In the genomic region with DNA sequence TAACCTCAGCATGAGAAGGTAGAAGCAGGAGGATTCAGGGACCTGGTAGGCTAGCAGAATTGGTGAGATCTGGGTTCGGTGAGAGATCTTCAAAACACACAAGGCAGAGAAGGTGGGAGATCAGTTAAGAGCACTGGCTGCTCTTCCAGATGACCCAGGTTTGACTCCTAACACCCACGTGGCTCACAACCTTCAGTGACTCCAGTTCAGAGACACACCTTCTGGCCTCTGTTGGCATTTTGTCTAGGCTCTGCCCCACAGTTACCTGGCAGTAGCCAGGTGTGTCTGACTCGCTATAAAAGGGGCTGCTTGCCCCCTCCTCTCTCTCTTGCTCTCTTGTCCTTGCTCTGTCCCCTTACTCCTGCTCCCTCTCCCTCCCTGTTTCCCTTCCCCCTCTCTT, we compare ENCODE assay signal across 22 mouse cellular contexts. TPM values are rescaled to one million over a fixed set of nuclear protein-coding genes. Genes with fewer than 3 reads are reported as not detected.
DNase-seq lines count a peak whose midpoint lies in the region; ATAC-seq and TF ChIP-seq lines count a peak whose summit lies in the region.
"Had no signal": no experiment of that assay in that cellular context is flagged by ENCODE, and none has a peak within 500 bp of the region (broad histone marks: within the 10 kb centered on the region; RNA-seq: fewer than 3 reads in every experiment).

No protein-coding gene starts in this region.

- no peak overlapping the region for H3K27ac ChIP-seq in kidney, adult 2 months (ENCODE audit: insufficient read depth, low read depth, low read length)
- H3K27ac ChIP-seq in kidney, embryonic 16.5 days (ENCODE audit: low read length): no peak overlapping the region
- H3K27ac ChIP-seq in kidney, embryonic 14.5 days (ENCODE audit: low read depth, low read length): no peak overlapping the region
- H3K27ac ChIP-seq: embryonic facial prominence, embryonic 13.5 days; embryonic facial prominence, embryonic 15.5 days; forebrain, embryonic 10.5 days; forebrain, embryonic 12.5 days had no signal

- H3K4me1 ChIP-seq in kidney, adult 2 months (ENCODE audit: control insufficient read depth, insufficient read depth, low read length): peaks cover 20% of the 10 kb centered on the region
- peaks cover 22% of the 10 kb centered on the region; the same call in 1 of the 2 replicates for H3K4me1 ChIP-seq in kidney, embryonic 16.5 days (ENCODE audit: insufficient read depth, low read length)
- peaks cover 5% of the 10 kb centered on the region; the same call in 1 of the 2 replicates for H3K4me1 ChIP-seq in kidney, embryonic 14.5 days (ENCODE audit: control insufficient read depth, insufficient read depth, low read length)
- H3K4me1 ChIP-seq: forebrain, embryonic 12.5 days had no signal

- H3K27me3 ChIP-seq in kidney, adult 2 months (replicated peaks; ENCODE audit: control insufficient read depth, insufficient read depth, low read length): no peaks in the 10 kb centered on the region
- H3K27me3 ChIP-seq in kidney, embryonic 16.5 days (ENCODE audit: insufficient read depth, low read length): no peaks in the 10 kb centered on the region
- H3K27me3 ChIP-seq in kidney, embryonic 14.5 days (ENCODE audit: control insufficient read depth, insufficient read depth, low read length): no peaks in the 10 kb centered on the region
- H3K27me3 ChIP-seq: embryonic facial prominence, embryonic 13.5 days; embryonic facial prominence, embryonic 15.5 days; forebrain, embryonic 12.5 days had no signal

- no peak overlapping the region for H3K4me3 ChIP-seq in kidney, adult 2 months (ENCODE audit: insufficient read depth, low read depth, low read length)
- no peak overlapping the region for H3K4me3 ChIP-seq in kidney, embryonic 16.5 days (ENCODE audit: low read length)
- no peak overlapping the region for H3K4me3 ChIP-seq in kidney, embryonic 14.5 days (ENCODE audit: low read length)
- H3K4me3 ChIP-seq: embryonic facial prominence, embryonic 13.5 days; embryonic facial prominence, embryonic 15.5 days; erythroblast, embryonic 14.5 days; forebrain, embryonic 10.5 days; forebrain, embryonic 12.5 days had no signal

- TF ChIP-seq POLR2A in kidney, adult 2 months (IDR thresholded peaks at IDR 0.05; ENCODE audit: low read depth, low read length): no peak

- no peak overlapping the region for H3K9ac ChIP-seq in kidney, embryonic 16.5 days (replicated peaks; ENCODE audit: low read length)
- no peak overlapping the region for H3K9ac ChIP-seq in kidney, embryonic 14.5 days (ENCODE audit: low read depth, low read length)
- H3K9ac ChIP-seq: embryonic facial prominence, embryonic 13.5 days; embryonic facial prominence, embryonic 15.5 days; forebrain, embryonic 12.5 days had no signal

- 27% methylated on average over 3 of the region's 3 CpGs for WGBS in kidney, adult 2 months
- 44% methylated on average over 3 of the region's 3 CpGs for WGBS in kidney, embryonic 16.5 days
- WGBS in kidney, embryonic 14.5 days: 62% methylated on average over 3 of the region's 3 CpGs

- ATAC-seq in kidney, embryonic 16.5 days (ENCODE audit: low FRiP score, low TSS enrichment): no peak
- no peak for ATAC-seq in kidney, embryonic 14.5 days (ENCODE audit: low FRiP score, low TSS enrichment)
- ATAC-seq: forebrain, embryonic 14.5 days had no signal

- no peaks in the 10 kb centered on the region for H3K36me3 ChIP-seq in kidney, adult 2 months (ENCODE audit: control insufficient read depth, insufficient read depth, low read length)
- no peaks in the 10 kb centered on the region for H3K36me3 ChIP-seq in kidney, embryonic 16.5 days (ENCODE audit: insufficient read depth, low read length)
- H3K36me3 ChIP-seq in kidney, embryonic 14.5 days (ENCODE audit: control insufficient read depth, insufficient read depth, low read length): no peaks in the 10 kb centered on the region
- H3K36me3 ChIP-seq: embryonic facial prominence, embryonic 13.5 days; embryonic facial prominence, embryonic 15.5 days; forebrain, embryonic 10.5 days; forebrain, embryonic 12.5 days had no signal

- no peak for TF ChIP-seq CTCF in kidney, adult 2 months (conservative IDR thresholded peaks at IDR 0.05; ENCODE audit: insufficient read depth, insufficient read length, low read depth, low read length)

- peak; percentile 70 for DNase-seq in kidney, adult 2 months
- peak; percentile 67 for DNase-seq in kidney, adult 9 months
- DNase-seq in kidney, postnatal 36 days: peak; percentile 58 to 64
- DNase-seq in kidney, adult 18-20 months: no peak
- DNase-seq: adrenal gland, adult 2 months; adrenal gland, postnatal 10 days; adrenal gland, postnatal 25 days; cerebellum, adult 11 months; cerebellum, adult 18-20 months; cerebellum, adult 8-10 months; cerebellum, adult 9-11 months; cerebellum, postnatal 14 days; cerebellum, postnatal 36 days; embryo, embryonic 11 days had no signal

- no peaks in the 10 kb centered on the region for H3K9me3 ChIP-seq in kidney, embryonic 16.5 days (ENCODE audit: low read length)
- no peaks in the 10 kb centered on the region for H3K9me3 ChIP-seq in kidney, embryonic 14.5 days (ENCODE audit: control insufficient read depth, low read length)
- H3K9me3 ChIP-seq: embryonic facial prominence, embryonic 13.5 days; embryonic facial prominence, embryonic 15.5 days; forebrain, embryonic 10.5 days had no signal

- no peak overlapping the region for H3K4me2 ChIP-seq in kidney, embryonic 16.5 days (replicated peaks; ENCODE audit: low read depth, low read length)
- no peak overlapping the region for H3K4me2 ChIP-seq in kidney, embryonic 14.5 days (replicated peaks; ENCODE audit: low read depth, low read length)
- H3K4me2 ChIP-seq: embryonic facial prominence, embryonic 13.5 days; embryonic facial prominence, embryonic 15.5 days; forebrain, embryonic 12.5 days had no signal

RNA-seq across cellular contexts. Expression of gene Gadd45g, which starts 24.5 kb away (rescaled TPM):
- polyA plus RNA-seq in kidney, adult 2 months (2012; rRNA removed): 57.2 and 59.8 TPM in 2 replicates
- 45.8 and 48.5 TPM in 2 replicates for polyA plus RNA-seq in kidney, embryonic 16.5 days (2015; fragmentation: Nextera tagmentation; extraction: Ambion mirVana)
- 26.6 and 29.0 TPM in 2 replicates for polyA plus RNA-seq in kidney, embryonic 14.5 days (2014; fragmentation: Nextera tagmentation; extraction: Ambion mirVana)

RNA-seq across cellular contexts. Expression of gene Sema4d, which starts 28.4 kb away (rescaled TPM):
- polyA plus RNA-seq in kidney, adult 2 months (2012; rRNA removed): 87.8 and 93.2 TPM in 2 replicates
- 28.8 and 29.0 TPM in 2 replicates for polyA plus RNA-seq in kidney, embryonic 16.5 days (2015; fragmentation: Nextera tagmentation; extraction: Ambion mirVana)
- 11.3 and 20.2 TPM in 2 replicates for polyA plus RNA-seq in kidney, embryonic 14.5 days (2014; fragmentation: Nextera tagmentation; extraction: Ambion mirVana)
